Mouse (Mus musculus) MEL (cell line): ENCODE results near the gene Mff. TPM values are rescaled to one million over a fixed set of nuclear protein-coding genes. Genes with fewer than 3 reads are reported as not detected.

Experiments used
- DNase-seq: peaks from one replicate; pipeline ENCODE4 v3.0.0; 2011; ENCODE audit warnings: low read depth, low spot score
- H3K27ac ChIP-seq: 2 replicates; pipeline ENCODE4 v1.5.1; 2012; ENCODE audit warnings: low read depth, mild to moderate bottlenecking, control low read depth, low read length, moderate library complexity; ENCODE audit not compliant: control insufficient read depth
- H3K27me3 ChIP-seq, 2 experiments: fragments of 150-350 bp in 1 of 2; sonication (generic) in 1 of 2; 2 replicates each; pipeline ENCODE4 v1.6.1; 2012; ENCODE audit warnings: low read length in 2 of 2, mild to moderate bottlenecking in 2 of 2, improper control_type of control experiment in 1 of 2, moderate library complexity in 1 of 2; ENCODE audit not compliant: insufficient read depth in 2 of 2, control insufficient read depth in 1 of 2
- H3K36me3 ChIP-seq, 2 experiments: 2 replicates each; pipeline ENCODE4 v1.6.1; 2012 to 2014; ENCODE audit warnings: low read length in 2 of 2, improper control_type of control experiment in 1 of 2, inconsistent platforms in 1 of 2, mild to moderate bottlenecking in 1 of 2; ENCODE audit not compliant: insufficient read depth in 2 of 2, control insufficient read depth in 1 of 2
- H3K4me1 ChIP-seq, 2 experiments: fragments of 150-350 bp in 1 of 2; sonication (generic) in 1 of 2; 2 replicates each; pipeline ENCODE4 v1.6.1; 2012; ENCODE audit warnings: low read length in 2 of 2, improper control_type of control experiment in 1 of 2, mild to moderate bottlenecking in 1 of 2; ENCODE audit not compliant: insufficient read depth in 2 of 2, control insufficient read depth in 1 of 2
- H3K4me3 ChIP-seq, 2 experiments: fragments of 150-350 bp in 1 of 2; sonication (generic) in 1 of 2; 2 replicates each; pipeline ENCODE4 v1.5.1; 2012; ENCODE audit warnings: low read depth in 2 of 2, low read length in 2 of 2, mild to moderate bottlenecking in 2 of 2, moderate library complexity in 2 of 2, control low read depth in 1 of 2, improper control_type of control experiment in 1 of 2; ENCODE audit not compliant: control insufficient read depth in 1 of 2, insufficient read depth in 1 of 2
- H3K79me2 ChIP-seq: 2 replicates; pipeline ENCODE4 v1.6.1; 2012; ENCODE audit warnings: mild to moderate bottlenecking, low read length, moderate library complexity; ENCODE audit not compliant: control insufficient read depth, poor library complexity, insufficient read depth
- H3K9ac ChIP-seq: 2 replicates; pipeline ENCODE4 v1.6.1; 2012; ENCODE audit warnings: low read depth, mild to moderate bottlenecking, control low read depth, low read length, moderate library complexity; ENCODE audit not compliant: control insufficient read depth, poor library complexity, severe bottlenecking
- H3K9me3 ChIP-seq: fragments of 150-350 bp; sonication (generic); replicated peaks from 2 replicates; pipeline ENCODE4 v1.6.1; 2012; ENCODE audit warnings: mild to moderate bottlenecking, low read length, improper control_type of control experiment, moderate library complexity; ENCODE audit not compliant: insufficient read depth
- CHD2 ChIP-seq: IDR thresholded peaks from 2 replicates; pipeline ENCODE4 v1.6.1; 2011; ENCODE audit warnings: low read length, improper control_type of control experiment
- E2F4 ChIP-seq: IDR thresholded peaks from 2 replicates; pipeline ENCODE4 v1.6.1; 2011; ENCODE audit warnings: low read depth, low read length, improper control_type of control experiment, borderline replicate concordance
- ELF1 ChIP-seq: IDR thresholded peaks from 2 replicates; pipeline ENCODE4 v1.6.1; 2014; ENCODE audit warnings: low read depth, mild to moderate bottlenecking, inconsistent platforms, low read length, improper control_type of control experiment, moderate library complexity
- EP300 ChIP-seq, 2 experiments: IDR thresholded peaks; 2 replicates each; pipeline ENCODE4 v1.6.1; 2011; ENCODE audit warnings: improper control_type of control experiment in 2 of 2, low read length in 2 of 2, low read depth in 1 of 2, mild to moderate bottlenecking in 1 of 2
- GABPA ChIP-seq: IDR thresholded peaks from 2 replicates; pipeline ENCODE4 v1.6.1; 2012; ENCODE audit warnings: low read depth, mild to moderate bottlenecking, inconsistent platforms, low read length, improper control_type of control experiment, moderate library complexity
- GATA1 ChIP-seq: IDR thresholded peaks from 2 replicates; pipeline ENCODE4 v1.6.1; 2011; ENCODE audit warnings: low read depth, low read length, improper control_type of control experiment
- HCFC1 ChIP-seq: IDR thresholded peaks from 2 replicates; pipeline ENCODE4 v1.6.1; 2012; ENCODE audit warnings: low read depth, mild to moderate bottlenecking, inconsistent platforms, low read length, improper control_type of control experiment, moderate library complexity
- KAT2A ChIP-seq: conservative IDR thresholded peaks from 2 replicates; pipeline ENCODE4 v1.6.1; 2012; ENCODE audit warnings: low read depth, low read length, improper control_type of control experiment, inconsistent platforms
- MAFK ChIP-seq: IDR thresholded peaks from 2 replicates; pipeline ENCODE4 v1.6.1; 2011; ENCODE audit warnings: low read depth, mild to moderate bottlenecking, low read length, improper control_type of control experiment, borderline replicate concordance
- MAX ChIP-seq: IDR thresholded peaks from 2 replicates; pipeline ENCODE4 v1.6.1; 2011; ENCODE audit warnings: low read length, improper control_type of control experiment
- MXI1 ChIP-seq: IDR thresholded peaks from 2 replicates; pipeline ENCODE4 v1.6.1; 2011; ENCODE audit warnings: mild to moderate bottlenecking, low read depth, low read length, improper control_type of control experiment
- MYB ChIP-seq: IDR thresholded peaks from 2 replicates; pipeline ENCODE4 v1.6.1; 2011; ENCODE audit warnings: mild to moderate bottlenecking, low read depth, low read length, improper control_type of control experiment
- MYC ChIP-seq: IDR thresholded peaks from 2 replicates; pipeline ENCODE4 v1.6.1; 2011; ENCODE audit warnings: low read depth, mild to moderate bottlenecking, low read length, improper control_type of control experiment, moderate library complexity
- NELFE ChIP-seq: IDR thresholded peaks from 2 replicates; pipeline ENCODE4 v1.6.1; 2011; ENCODE audit warnings: low read depth, low read length, improper control_type of control experiment
- POLR2A ChIP-seq, 2 experiments: IDR thresholded peaks; 2 replicates each; pipeline ENCODE4 v1.6.1; 2011 to 2012; ENCODE audit warnings: low read length in 2 of 2, mild to moderate bottlenecking in 2 of 2, control low read depth in 1 of 2, improper control_type of control experiment in 1 of 2, low read depth in 1 of 2, moderate library complexity in 1 of 2; ENCODE audit not compliant: control insufficient read depth in 1 of 2, insufficient read depth in 1 of 2, poor library complexity in 1 of 2
- POLR2AphosphoS2 ChIP-seq: IDR thresholded peaks from 2 replicates; pipeline ENCODE4 v1.6.1; 2011; ENCODE audit warnings: low read length, improper control_type of control experiment
- RAD21 ChIP-seq: IDR thresholded peaks from 2 replicates; pipeline ENCODE4 v1.6.1; 2011; ENCODE audit warnings: mild to moderate bottlenecking, low read depth, low read length, improper control_type of control experiment
- RCOR1 ChIP-seq: IDR thresholded peaks from 2 replicates; pipeline ENCODE4 v1.6.1; 2012; ENCODE audit warnings: low read depth, mild to moderate bottlenecking, inconsistent platforms, low read length, improper control_type of control experiment
- SMC3 ChIP-seq: IDR thresholded peaks from 2 replicates; pipeline ENCODE4 v1.6.1; 2011; ENCODE audit warnings: low read depth, low read length, improper control_type of control experiment
- TCF12 ChIP-seq: IDR thresholded peaks from 2 replicates; pipeline ENCODE4 v1.6.1; 2014; ENCODE audit warnings: low read depth, mild to moderate bottlenecking, inconsistent platforms, low read length, improper control_type of control experiment, moderate library complexity
- USF1 ChIP-seq: IDR thresholded peaks from 2 replicates; pipeline ENCODE4 v1.6.1; 2014; ENCODE audit warnings: low read depth, mild to moderate bottlenecking, inconsistent platforms, low read length, improper control_type of control experiment, moderate library complexity
- USF2 ChIP-seq, 2 experiments: IDR thresholded peaks; 2 replicates each; pipeline ENCODE4 v1.6.1; 2011 to 2012; ENCODE audit warnings: improper control_type of control experiment in 2 of 2, low read length in 2 of 2, borderline replicate concordance in 1 of 2, inconsistent platforms in 1 of 2, low read depth in 1 of 2, mild to moderate bottlenecking in 1 of 2; ENCODE audit not compliant: insufficient read depth in 1 of 2
- ZC3H11A ChIP-seq: IDR thresholded peaks from 2 replicates; pipeline ENCODE4 v1.6.1; 2012; ENCODE audit warnings: low read depth, mild to moderate bottlenecking, inconsistent platforms, low read length, improper control_type of control experiment
- ZKSCAN1 ChIP-seq: IDR thresholded peaks from 2 replicates; pipeline ENCODE4 v1.6.1; 2012; ENCODE audit warnings: low read depth, mild to moderate bottlenecking, inconsistent platforms, low read length, improper control_type of control experiment, moderate library complexity
- ZMIZ1 ChIP-seq: IDR thresholded peaks from 2 replicates; pipeline ENCODE4 v1.6.1; 2012; ENCODE audit warnings: low read depth, mild to moderate bottlenecking, inconsistent platforms, low read length, improper control_type of control experiment, moderate library complexity
- ZNF384 ChIP-seq: IDR thresholded peaks from 2 replicates; pipeline ENCODE4 v1.6.1; 2012; ENCODE audit warnings: low read depth, mild to moderate bottlenecking, inconsistent platforms, low read length, improper control_type of control experiment
- polyA plus RNA-seq, 2 experiments: library from polyadenylated mRNA; stranded (reverse) in 1 of 2; unstranded in 1 of 2; fragments of >175 nt in 1 of 2; fragments of >200 nt in 1 of 2; gene quantifications; 2 replicates each; pipeline versions ENCODE4 v1.2.1 to v1.2.4; 2012; ENCODE audit warnings: low replicate concordance in 2 of 2, low read depth in 1 of 2; ENCODE audit not compliant: insufficient read length in 2 of 2, insufficient read depth in 1 of 2, missing spikeins in 1 of 2
- total RNA-seq: library from RNA; depleted of rRNA; stranded (reverse); fragments of 300-350 nt; gene quantifications from 2 replicates; pipeline ENCODE4 v1.2.3, GENCODE M21; 2012

The Mff gene
- total and polyA plus RNA-seq, 3 experiments = 86.0 to 195 TPM; not detected in 1

- TF ChIP-seq TCF12 = peak; percentile 96
- TF ChIP-seq ZNF384 = no peak
- TF ChIP-seq MYC = no peak
- TF ChIP-seq MAFK = no peak
- TF ChIP-seq KAT2A = no peak
- TF ChIP-seq EP300 (IDR thresholded peaks at IDR 0.05; ENCODE audit: low read depth in 1 of 2, low read length in 2 of 2) = peak; percentile 72 to 88
- TF ChIP-seq, all 39 proteins: peak for 9
These were observed 38.4 kb upstream of the Mff start (continued) for GRCm38 (mm10) chr1:82686328-82686727.

GRCm38 (mm10) chr1:82686866-82687265 lies 37.8 kb upstream of the Mff start:
- Histone ChIP-seq H3K27me3 (no peaks in the 10 kb centered on the region; a peak in 1 of 4 replicates), H3K79me2 (no peaks in the 10 kb centered on the region), H3K36me3 (peaks cover 0 to 12% of the 10 kb centered on the region in 2 experiments; a peak in 2 of 4 replicates), H3K9me3 (no peaks in the 10 kb centered on the region), H3K4me3 (no peak overlapping the region), H3K9ac (no peak overlapping the region), H3K4me1 (peaks cover 8 to 11% of the 10 kb centered on the region in 2 experiments), H3K27ac (peak overlapping the region; percentile 56; the same call in 1 of the 2 replicates)
- TF ChIP-seq USF2 (IDR thresholded peaks at IDR 0.05; ENCODE audit: borderline replicate concordance in 1 of 2, insufficient read depth in 1 of 2, low read depth in 1 of 2, low read length in 2 of 2) (no peak), SMC3 (no peak), ZC3H11A (no peak), NELFE (no peak), EP300 (IDR thresholded peaks at IDR 0.05; ENCODE audit: low read depth in 1 of 2, low read length in 2 of 2) (peak in 1 of 2 experiments; percentile 78; a peak in 2 of 4 replicates), GATA1 (0 out of 2 replicates have a peak, but pooled peaks have one; percentile 16), ZKSCAN1 (no peak), E2F4 (no peak), RCOR1 (peak; percentile 73), KAT2A (no peak), CHD2 (no peak), ZNF384 (peak; percentile 67; the same call in 1 of the 2 replicates), ZMIZ1 (no peak), TCF12 (peak; percentile 76), MYC (no peak), ELF1 (no peak)
- peak; percentile 66 for DNase-seq

GRCm38 (mm10) chr1:82687931-82688330 lies 36.8 kb upstream of the Mff start:
- peaks cover 8 to 11% of the 10 kb centered on the region in 2 experiments for H3K4me1 ChIP-seq
- H3K27me3 ChIP-seq = no peaks in the 10 kb centered on the region; a peak in 1 of 4 replicates
- DNase-seq = no peak
- no peak overlapping the region for H3K9ac ChIP-seq
- H3K79me2 ChIP-seq = no peaks in the 10 kb centered on the region
- H3K36me3 ChIP-seq = peaks cover 0 to 12% of the 10 kb centered on the region in 2 experiments; a peak in 2 of 4 replicates
- TF ChIP-seq MYB (no peak), GABPA (no peak), RCOR1 (no peak), POLR2AphosphoS2 (no peak), MXI1 (no peak), E2F4 (no peak), HCFC1 (no peak), RAD21 (no peak), POLR2A (IDR thresholded peaks at IDR 0.05; ENCODE audit: control insufficient read depth in 1 of 2, insufficient read depth in 1 of 2, low read depth in 1 of 2, low read length in 2 of 2, poor library complexity in 1 of 2) (no peak), USF2 (IDR thresholded peaks at IDR 0.05; ENCODE audit: borderline replicate concordance in 1 of 2, insufficient read depth in 1 of 2, low read depth in 1 of 2, low read length in 2 of 2) (no peak), ZNF384 (no peak), SMC3 (no peak), USF1 (no peak), MAX (no peak), EP300 (IDR thresholded peaks at IDR 0.05; ENCODE audit: low read depth in 1 of 2, low read length in 2 of 2) (no peak)
- no peaks in the 10 kb centered on the region for H3K9me3 ChIP-seq
- H3K4me3 ChIP-seq = no peak overlapping the region
- no peak overlapping the region for H3K27ac ChIP-seq
